Mouse (Mus musculus) liver, embryonic 11.5 days (tissue): ENCODE results near the gene 2210407C18Rik. TPM values are rescaled to one million over a fixed set of nuclear protein-coding genes. Genes with fewer than 3 reads are reported as not detected.

Source experiments
- ATAC-seq: fragments of 200-750 bp; cut with Nextera tagmentation; replicated peaks from 2 replicates; pipeline ENCODE4 v1.8.0; 2017; ENCODE audit warnings: moderate number of reproducible peaks, mild to moderate bottlenecking, moderate TSS enrichment, moderate library complexity; ENCODE audit not compliant: low FRiP score
- DNase-seq: peaks from one replicate; pipeline ENCODE4 v3.0.0-alpha.2; 2017; ENCODE audit warnings: low spot score
- H3K27ac ChIP-seq: fragments of 300-500 bp; sonication (generic); 2 replicates; pipeline ENCODE4 v1.5.1; 2014; ENCODE audit warnings: mild to moderate bottlenecking, low read depth, low read length, control low read depth
- H3K27me3 ChIP-seq: fragments of 300-500 bp; sonication (generic); replicated peaks from 2 replicates; pipeline ENCODE4 v1.6.1; 2014; ENCODE audit warnings: low read length, mixed read lengths; ENCODE audit not compliant: control insufficient read depth, insufficient read depth
- H3K36me3 ChIP-seq: fragments of 300-500 bp; sonication (generic); 2 replicates; pipeline ENCODE4 v1.6.1; 2014; ENCODE audit warnings: mild to moderate bottlenecking, low read length, moderate library complexity, mixed read lengths; ENCODE audit not compliant: control insufficient read depth, insufficient read depth
- H3K4me1 ChIP-seq: fragments of 300-500 bp; sonication (generic); replicated peaks from 2 replicates; pipeline ENCODE4 v1.6.1; 2014; ENCODE audit warnings: low read length, mixed read lengths; ENCODE audit not compliant: control insufficient read depth, insufficient read depth
- H3K4me2 ChIP-seq: fragments of 300-500 bp; sonication (generic); 2 replicates; pipeline ENCODE4 v1.6.1; 2014; ENCODE audit warnings: mild to moderate bottlenecking, control low read depth, moderate library complexity
- H3K4me3 ChIP-seq: fragments of 300-500 bp; sonication (generic); 2 replicates; pipeline ENCODE4 v1.5.1; 2014; ENCODE audit warnings: low read depth, low read length, control low read depth
- H3K9ac ChIP-seq: fragments of 300-500 bp; sonication (generic); 2 replicates; pipeline ENCODE4 v1.6.1; 2014; ENCODE audit warnings: low read depth, low read length, control low read depth
- H3K9me3 ChIP-seq: fragments of 300-500 bp; sonication (generic); 2 replicates; pipeline ENCODE4 v1.6.1; 2016; ENCODE audit warnings: low read length, inconsistent platforms, mixed read lengths; ENCODE audit not compliant: control insufficient read depth
- WGBS: fragments of 180-500 bp; shearing (Covaris S2); extraction: QIAGEN DNeasy Blood & Tissue Kit; methylation state at CpG from one replicate; pipeline ENCODE4 v1.1.7; 2014; 5-methylcytosine and 5-hydroxymethylcytosine counted together
- polyA plus RNA-seq: library from polyadenylated mRNA; unstranded; fragments of >200 nt; fragmentation: Nextera tagmentation; extraction: Ambion mirVana; gene quantifications from 2 replicates; pipeline ENCODE4 v1.2.1, GENCODE M21; 2014

2210407C18Rik gene
- polyA plus RNA-seq, 1 experiment from 2014 or later, result not detected

GRCm38 (mm10) chr11:58606177-58606919, 9.5 kb downstream of the 2210407C18Rik start:
- Histone ChIP-seq H3K4me3 (no peak overlapping the region), H3K4me1 (no peaks in the 10 kb centered on the region), H3K27me3 (no peaks in the 10 kb centered on the region), H3K27ac (no peak overlapping the region), H3K9ac (no peak overlapping the region), H3K9me3 (no peaks in the 10 kb centered on the region), H3K36me3 (no peaks in the 10 kb centered on the region), H3K4me2 (no peak overlapping the region)
- DNase-seq (no peak), ATAC-seq (no peak)
- 73% methylated on average over 12 of the region's 12 CpGs for WGBS

DNA sequence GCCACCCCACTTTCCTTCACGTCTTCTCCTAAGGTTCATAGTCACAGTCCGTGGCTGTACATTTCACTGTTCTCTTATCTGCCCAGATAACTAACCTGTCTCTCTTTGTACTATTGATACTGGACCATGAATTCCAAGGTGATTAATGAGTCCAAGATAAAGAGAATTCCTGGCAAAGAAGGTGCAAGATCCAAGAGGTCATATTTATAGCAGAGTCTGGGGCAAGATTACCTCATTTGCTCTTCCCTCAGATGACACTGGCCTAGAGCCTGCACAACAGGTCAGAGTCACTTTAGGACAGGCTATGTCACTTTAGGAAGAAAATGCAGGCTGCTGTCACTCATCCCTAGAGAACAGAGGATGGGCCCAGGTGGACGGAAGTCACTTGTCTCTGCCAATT, 10.6 kb downstream of the 2210407C18Rik start:
- H3K27ac ChIP-seq, result no peak overlapping the region
- no peaks in the 10 kb centered on the region for H3K4me1 ChIP-seq
- H3K4me2 ChIP-seq, result no peak overlapping the region
- H3K9ac ChIP-seq, result no peak overlapping the region
- WGBS, result 57% methylated on average over 3 of the region's 3 CpGs
- ATAC-seq (no peak), DNase-seq (no peak)
- H3K27me3 ChIP-seq, result no peaks in the 10 kb centered on the region
- no peaks in the 10 kb centered on the region for H3K36me3 ChIP-seq
- H3K4me3 ChIP-seq, result no peak overlapping the region
- H3K9me3 ChIP-seq, result no peaks in the 10 kb centered on the region

DNA sequence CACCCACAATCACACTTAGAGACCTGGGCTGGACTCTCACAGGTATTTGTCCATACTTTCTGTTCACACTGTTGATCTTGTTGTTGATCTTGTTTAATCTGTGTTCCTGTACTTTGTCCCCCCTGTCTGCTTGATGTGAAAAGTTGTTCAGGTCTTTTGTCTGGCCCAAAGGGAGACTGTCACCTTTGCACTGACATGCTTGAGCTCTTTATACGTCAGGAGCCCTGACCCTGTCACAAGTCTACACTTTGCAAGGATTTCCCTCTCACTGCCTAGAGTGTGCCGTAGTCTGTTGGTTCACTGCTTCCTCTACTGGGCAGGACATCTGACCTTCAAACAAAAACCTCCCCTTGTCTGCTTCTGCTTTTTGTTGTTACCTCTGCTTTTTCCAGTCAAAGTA, 11.2 kb downstream of the 2210407C18Rik start:
- Histone ChIP-seq H3K27me3 (no peaks in the 10 kb centered on the region), H3K36me3 (no peaks in the 10 kb centered on the region), H3K4me2 (no peak overlapping the region), H3K27ac (no peak overlapping the region), H3K4me3 (no peak overlapping the region), H3K4me1 (no peaks in the 10 kb centered on the region), H3K9ac (no peak overlapping the region), H3K9me3 (no peaks in the 10 kb centered on the region)
- 47% methylated on average over 2 of the region's 2 CpGs for WGBS
- no peak for DNase-seq
- ATAC-seq, result no peak

DNA sequence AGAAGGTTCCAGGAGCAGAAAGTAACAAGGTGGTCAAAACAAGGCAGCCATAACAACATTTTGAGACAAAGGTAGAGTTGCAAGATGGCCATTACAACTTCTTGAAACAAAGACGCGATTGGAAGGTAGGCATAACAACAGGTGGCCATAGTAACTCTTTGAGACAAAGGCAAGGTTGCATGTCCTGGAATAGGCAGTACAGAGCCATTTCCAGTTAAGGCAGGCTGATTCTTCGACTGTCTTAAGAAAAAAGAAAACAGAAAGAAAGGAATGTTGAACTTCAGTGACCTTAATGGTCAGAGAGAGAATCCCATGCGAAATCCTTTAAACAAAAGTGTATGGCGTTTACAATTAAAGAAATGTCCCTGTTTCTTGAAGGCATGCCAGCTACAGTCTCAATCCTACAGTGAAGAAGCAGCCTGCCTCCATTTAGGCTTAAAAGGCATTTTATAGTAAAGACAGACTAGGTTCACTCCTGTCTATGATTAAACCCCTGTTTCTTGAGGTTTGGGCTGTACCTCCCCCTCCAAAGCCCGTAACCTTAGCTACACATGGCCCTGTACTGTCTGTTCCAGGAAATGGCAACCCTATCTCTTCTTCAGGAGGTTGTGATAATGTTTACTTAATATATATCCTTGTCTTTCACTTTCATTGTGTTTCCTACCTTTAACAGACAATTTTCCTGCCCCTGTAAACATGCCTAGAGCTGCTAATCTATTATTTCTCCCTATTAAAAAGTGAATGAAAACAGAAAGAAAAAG, 12.9 kb downstream of the 2210407C18Rik start:
- 69% methylated on average over 6 of the region's 6 CpGs for WGBS
- Histone ChIP-seq H3K9me3 (no peaks in the 10 kb centered on the region), H3K36me3 (no peaks in the 10 kb centered on the region), H3K4me2 (no peak overlapping the region), H3K9ac (no peak overlapping the region), H3K27me3 (no peaks in the 10 kb centered on the region), H3K4me3 (no peak overlapping the region), H3K4me1 (no peaks in the 10 kb centered on the region), H3K27ac (no peak overlapping the region)
- ATAC-seq, result no peak; the same call in 1 of the 2 replicates
- no peak for DNase-seq

DNA sequence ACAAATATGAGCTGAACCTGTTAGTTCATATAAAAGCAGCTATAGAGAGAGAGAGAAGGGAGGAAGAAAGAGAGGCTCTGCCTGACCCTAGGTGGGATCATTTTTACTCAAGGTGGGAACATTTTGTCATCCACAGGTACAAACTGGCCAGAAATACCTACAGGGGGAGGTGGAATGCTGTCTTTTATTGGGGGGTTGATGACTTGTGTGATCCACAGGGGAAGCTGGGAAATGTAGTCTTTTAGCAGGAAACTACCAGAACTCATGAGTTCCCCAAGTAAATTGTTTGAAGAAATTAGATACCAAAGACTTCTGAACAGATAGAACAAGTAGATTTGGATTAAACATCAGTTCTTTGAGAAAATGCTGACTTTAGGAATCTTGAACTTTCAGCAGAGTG, 13.8 kb downstream of the 2210407C18Rik start:
- no peak overlapping the region for H3K9ac ChIP-seq
- no peaks in the 10 kb centered on the region for H3K4me1 ChIP-seq
- no peak for DNase-seq
- H3K27ac ChIP-seq, result no peak overlapping the region
- ATAC-seq, result no peak
- H3K9me3 ChIP-seq, result no peaks in the 10 kb centered on the region
- no peaks in the 10 kb centered on the region for H3K36me3 ChIP-seq
- H3K4me3 ChIP-seq, result no peak overlapping the region
- no peak overlapping the region for H3K4me2 ChIP-seq
- H3K27me3 ChIP-seq, result no peaks in the 10 kb centered on the region

DNA sequence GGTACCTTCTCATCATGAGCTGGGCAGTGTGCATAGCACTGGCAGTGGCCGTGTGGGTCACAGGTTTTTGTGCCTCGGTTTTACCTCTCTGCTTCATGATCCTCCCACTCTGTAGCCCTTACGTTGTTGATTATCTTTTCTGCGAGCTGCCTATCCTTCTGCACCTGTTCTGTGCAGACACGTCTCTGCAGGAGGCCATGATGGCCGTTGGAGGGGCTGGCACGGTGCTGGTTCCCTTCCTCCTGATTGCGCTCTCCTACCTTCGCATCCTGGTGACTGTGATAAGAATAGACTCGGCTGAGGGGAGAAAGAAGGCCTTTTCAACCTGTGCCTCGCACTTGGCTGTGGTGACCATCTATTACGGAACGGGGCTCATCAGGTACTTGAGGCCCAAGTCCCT, 18.0 kb downstream of the 2210407C18Rik start:
- no peaks in the 10 kb centered on the region for H3K4me1 ChIP-seq
- no peak for ATAC-seq

GRCm38 (mm10) chr11:58594814-58595213, 21.1 kb downstream of the 2210407C18Rik start, which contains the start of gene Olfr324:
TSS of gene Olfr324 (plus strand) at chr11:58595114.
- Histone ChIP-seq H3K4me1 (no peaks in the 10 kb centered on the region), H3K9me3 (no peaks in the 10 kb centered on the region), H3K9ac (no peak within 1 kb of the TSS), H3K4me3 (no peak within 1 kb of the TSS), H3K36me3 (no peaks in the 10 kb centered on the region), H3K4me2 (no peak within 1 kb of the TSS), H3K27ac (no peak within 1 kb of the TSS), H3K27me3 (no peaks in the 10 kb centered on the region)
- no peak for DNase-seq
- 77% methylated on average over 6 of the region's 6 CpGs for WGBS
- no peak for ATAC-seq

More for the DNA sequence above, 18.0 kb downstream of the 2210407C18Rik start:
- DNase-seq, result no peak
- Histone ChIP-seq H3K4me2 (no peak overlapping the region), H3K27ac (no peak overlapping the region), H3K9me3 (no peaks in the 10 kb centered on the region), H3K27me3 (no peaks in the 10 kb centered on the region), H3K36me3 (no peaks in the 10 kb centered on the region), H3K4me3 (no peak overlapping the region), H3K9ac (no peak overlapping the region)
- WGBS, result 73% methylated on average over 13 of the region's 13 CpGs

DNA sequence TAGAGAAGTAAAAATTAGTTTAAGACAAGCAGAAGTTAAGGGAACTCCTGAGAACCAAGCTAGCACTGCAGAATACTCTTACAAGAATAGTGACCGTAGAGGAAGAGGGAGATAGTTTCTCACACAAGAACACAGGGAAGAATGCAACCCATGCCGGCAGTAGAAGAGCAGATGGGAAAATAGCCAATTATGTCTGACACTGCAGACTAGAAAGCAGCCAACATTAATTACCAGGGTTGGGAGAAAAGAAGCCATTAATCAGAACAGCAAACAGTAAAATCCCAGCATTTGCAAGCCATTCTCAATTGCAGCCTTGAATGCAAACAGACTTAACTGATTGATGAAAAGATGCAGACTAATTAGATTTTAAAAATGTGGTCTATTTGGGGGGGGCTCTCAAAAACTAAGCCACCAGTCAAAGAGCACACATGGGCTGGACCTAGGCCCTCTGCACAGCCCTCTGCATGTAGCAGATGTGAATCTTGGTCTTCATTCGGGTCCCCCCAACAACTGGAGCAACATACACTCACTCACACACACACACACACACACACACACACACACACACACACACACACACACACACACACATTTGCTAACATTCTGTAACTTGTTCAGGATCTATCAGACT, 27.1 kb downstream of the 2210407C18Rik start:
- Histone ChIP-seq H3K9ac (no peak overlapping the region), H3K4me1 (no peaks in the 10 kb centered on the region), H3K4me3 (no peak overlapping the region), H3K9me3 (no peaks in the 10 kb centered on the region), H3K36me3 (no peaks in the 10 kb centered on the region), H3K27ac (no peak overlapping the region), H3K27me3 (no peaks in the 10 kb centered on the region), H3K4me2 (no peak overlapping the region)
- DNase-seq (no peak), ATAC-seq (no peak)
- 79% methylated on average over 3 of the region's 3 CpGs for WGBS
